Mouse (Mus musculus) ovary, adult 18-20 months (tissue): Measurements from ENCODE around the gene Emp3.
"Not testable (repeated sequence)": the region's sequence is repeated elsewhere in the genome, so short reads cannot be mapped to it uniquely, and the experiment has no call there.

Experiments used
- DNase-seq: peaks from one replicate; pipeline ENCODE4 v3.0.0; 2022; ENCODE audit warnings: low spot score, mixed read lengths

Gene Emp3

DNA sequence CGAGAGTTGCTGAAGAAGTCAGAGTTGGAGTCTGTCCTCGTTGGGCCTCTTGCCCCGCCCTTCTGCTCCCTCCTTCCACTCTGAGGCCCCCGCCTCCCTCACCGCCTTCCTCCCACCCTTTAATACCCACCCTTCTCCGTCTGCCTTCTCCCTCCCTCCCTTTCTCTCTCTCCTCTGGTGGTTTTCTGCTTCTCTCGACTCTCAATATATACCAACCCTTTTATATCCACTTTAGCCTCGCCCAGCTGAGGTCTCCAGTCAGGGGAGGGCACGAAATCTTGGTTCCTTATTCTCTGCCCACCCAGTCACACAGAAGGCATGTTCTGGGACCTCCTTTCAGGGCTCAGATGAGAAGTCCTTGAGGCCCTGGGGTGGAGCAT is at the start of gene Emp3:
Gene Emp3, minus strand, starts transcription at position 163 of the 380 bp plus-strand sequence.
- DNase-seq = peak; percentile 61

DNA sequence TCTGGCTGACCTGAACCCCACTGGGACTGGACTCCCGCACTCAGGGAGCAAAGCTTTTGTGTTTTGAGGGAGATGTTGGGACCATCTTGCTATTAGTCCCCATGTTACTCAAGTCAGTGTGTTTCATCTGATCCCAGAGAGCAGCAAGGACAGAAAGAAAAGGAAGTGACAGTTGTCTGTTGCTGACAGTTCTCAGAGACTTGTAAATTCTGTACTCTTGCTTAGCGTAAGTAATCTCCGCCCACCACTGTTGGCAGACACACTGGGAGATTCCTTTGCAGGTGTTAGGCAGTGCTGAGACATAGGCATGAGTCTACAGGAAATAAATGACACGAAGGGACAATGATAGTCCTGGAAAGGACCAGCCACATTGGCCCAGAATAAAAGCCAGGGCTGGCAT is 35.4 kb upstream of the Emp3 start:
- no peak for DNase-seq

DNA sequence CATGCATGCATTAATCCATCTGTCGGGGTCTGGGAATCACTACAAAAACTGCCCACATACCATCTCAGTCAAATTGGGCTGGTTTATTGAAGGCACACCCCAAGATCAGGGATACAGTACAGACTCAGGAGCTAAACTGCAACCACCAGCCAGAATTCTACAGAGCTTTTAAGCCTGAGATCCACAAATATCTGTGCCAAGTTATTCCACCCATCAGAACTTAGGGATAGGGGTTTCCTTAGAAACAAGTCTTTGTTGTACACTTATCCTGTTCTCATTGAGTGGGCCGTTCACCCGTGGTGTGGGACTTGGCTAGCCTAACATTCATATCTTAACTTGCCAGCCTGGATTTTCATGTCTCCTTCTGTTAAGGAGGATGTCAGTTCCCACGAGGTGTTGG is 27.9 kb upstream of the Emp3 start:
- no peak for DNase-seq

DNA sequence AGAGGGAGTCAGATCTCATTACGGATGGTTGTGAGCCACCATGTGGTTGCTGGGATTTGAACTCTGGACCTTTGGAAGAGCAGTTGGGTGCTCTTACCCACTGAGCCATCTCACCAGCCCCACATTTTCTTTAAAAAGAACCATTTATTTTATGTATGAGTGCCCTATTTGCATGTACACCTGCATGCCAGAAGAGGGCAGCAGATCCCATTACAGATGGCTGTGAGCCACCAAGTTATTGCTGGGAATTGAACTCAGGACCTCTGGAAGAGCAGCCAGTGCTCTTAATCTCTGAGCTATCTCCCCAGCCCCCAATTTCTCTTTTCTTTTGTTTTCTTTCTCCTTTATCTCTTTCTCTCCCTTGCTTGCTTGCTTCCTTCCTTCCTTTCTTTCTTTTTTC is 22.1 kb upstream of the Emp3 start:
- DNase-seq = not testable (repeated sequence)

DNA sequence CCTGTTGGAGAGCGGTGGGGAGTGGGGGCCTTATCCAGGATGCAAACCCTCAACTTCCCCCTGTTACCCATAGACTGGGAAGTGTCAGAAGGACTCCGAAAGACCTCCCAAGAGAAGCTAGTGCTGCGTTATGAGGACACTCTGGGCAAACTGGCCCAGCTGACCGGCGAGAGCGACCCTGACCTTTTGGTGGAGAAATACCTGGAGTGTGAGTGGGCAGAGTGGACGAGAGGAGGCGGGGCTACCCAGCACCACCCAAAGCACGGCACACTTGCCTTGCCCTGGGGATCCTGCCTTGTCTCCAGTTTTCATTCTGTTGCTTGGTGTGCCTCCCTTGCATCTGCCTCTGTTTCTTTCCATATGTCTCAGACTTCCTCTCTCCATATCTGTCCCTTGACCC is 20.8 kb upstream of the Emp3 start:
- no peak for DNase-seq

DNA sequence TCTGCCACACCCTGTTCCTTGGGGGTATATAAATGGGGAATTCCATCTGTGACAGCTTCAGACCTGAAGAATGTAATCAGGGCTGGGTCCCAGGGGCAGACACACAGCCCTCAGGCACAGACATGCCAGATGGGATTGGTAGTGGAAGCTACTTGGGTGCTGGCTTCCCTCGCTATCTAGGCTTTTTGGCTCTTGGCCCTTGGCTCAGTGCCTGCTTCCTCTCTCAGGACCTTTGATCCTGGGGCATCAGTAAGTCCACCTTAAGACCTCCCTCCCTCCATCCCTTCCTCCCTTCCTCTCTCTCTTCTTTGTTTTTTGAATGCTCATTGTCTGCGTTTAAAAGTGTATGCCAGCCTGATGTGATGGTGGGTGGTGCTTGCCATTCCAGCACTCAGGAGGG is 18.6 kb upstream of the Emp3 start:
- no peak for DNase-seq

DNA sequence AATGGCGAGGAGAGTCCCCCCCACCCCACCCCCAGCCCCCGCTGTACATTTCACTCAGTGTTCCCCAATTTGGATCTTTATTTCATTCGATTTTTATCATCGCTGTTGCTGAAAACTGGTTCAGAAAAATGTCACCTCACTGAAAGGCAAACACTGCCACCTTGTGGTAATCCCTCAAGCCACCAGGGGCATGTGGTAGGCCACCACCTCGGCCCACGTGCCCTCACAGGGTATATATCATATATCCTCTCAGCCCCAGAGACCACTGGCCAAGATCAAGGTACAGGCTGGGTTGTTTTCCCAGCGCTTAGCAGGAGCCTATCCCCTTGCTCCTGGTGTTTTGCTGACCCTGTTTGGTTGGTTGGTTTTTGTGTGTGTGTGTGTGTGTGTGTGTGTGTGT is 13.9 kb upstream of the Emp3 start:
- no peak for DNase-seq

DNA sequence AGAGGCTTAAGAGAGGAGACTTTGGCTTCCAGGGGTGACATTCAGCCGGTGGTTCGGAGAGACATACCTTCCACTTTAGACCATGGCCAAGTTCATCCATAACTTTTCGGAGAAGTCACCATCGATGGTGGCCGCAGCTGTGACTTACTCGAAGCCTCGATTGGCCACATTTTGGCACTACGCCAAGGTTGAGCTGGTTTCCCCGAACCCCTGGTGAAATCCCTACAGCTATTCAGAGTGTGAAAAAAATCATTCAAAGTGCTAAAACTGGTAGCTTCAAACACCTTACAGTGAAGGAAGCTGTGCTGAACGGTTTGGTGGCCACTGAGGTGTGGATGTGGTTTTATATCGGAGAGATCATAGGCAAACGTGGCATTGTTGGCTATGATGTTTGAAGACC is 12.6 kb upstream of the Emp3 start:
- not testable (repeated sequence) for DNase-seq

DNA sequence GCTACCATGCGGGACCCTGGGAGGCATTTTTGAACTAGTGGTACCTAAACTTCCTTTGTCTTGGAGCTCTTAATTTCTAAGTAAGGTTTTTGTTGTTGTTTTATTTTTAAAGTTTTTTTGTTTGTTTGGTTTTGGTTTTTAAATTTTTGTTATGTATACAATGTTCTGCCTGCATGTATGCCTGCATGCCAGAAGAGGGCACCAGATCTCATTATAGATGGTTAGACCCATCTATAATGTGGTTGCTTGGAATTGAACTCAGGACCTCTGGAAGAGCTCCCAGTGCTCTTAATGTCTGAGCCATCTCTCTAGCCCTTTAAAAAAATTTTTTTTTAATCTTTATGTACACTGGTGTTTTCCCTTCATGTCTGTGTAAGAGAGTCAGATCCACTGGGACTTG is 8.5 kb upstream of the Emp3 start:
- no peak for DNase-seq

DNA sequence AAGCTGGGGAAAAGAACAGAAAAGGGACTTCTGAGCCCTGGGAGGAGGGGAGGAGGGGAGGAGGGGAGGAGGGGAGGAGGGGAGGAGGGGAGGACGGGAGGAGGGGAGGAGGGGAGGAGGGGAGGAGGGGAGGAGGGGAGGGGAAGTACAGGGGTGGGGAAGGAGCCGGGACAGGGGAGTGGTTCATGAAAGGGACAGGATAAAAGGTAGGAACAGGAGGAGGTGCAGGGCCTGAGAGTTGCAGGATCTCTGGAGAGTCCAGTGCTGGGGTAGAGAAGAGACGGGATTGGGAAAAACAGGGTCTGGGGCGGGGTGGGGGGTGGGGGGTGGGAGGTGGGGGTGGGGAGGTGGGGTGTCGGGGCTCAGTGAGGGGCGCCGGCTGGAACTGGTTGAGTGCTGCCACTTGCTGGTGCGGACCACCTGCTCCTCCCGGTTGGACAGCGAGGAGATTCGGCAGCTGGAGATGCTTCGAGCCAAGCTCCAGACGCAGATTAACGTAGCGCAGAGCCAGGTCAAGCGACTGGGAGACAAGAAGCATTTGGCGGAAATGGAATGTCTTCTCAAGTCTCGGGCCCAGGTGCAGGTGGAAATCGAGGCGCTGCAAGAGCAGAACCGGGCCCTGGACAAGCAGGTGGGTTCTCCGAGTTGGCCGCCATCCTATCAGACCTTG is 7.6 kb upstream of the Emp3 start:
- DNase-seq = no peak

DNA sequence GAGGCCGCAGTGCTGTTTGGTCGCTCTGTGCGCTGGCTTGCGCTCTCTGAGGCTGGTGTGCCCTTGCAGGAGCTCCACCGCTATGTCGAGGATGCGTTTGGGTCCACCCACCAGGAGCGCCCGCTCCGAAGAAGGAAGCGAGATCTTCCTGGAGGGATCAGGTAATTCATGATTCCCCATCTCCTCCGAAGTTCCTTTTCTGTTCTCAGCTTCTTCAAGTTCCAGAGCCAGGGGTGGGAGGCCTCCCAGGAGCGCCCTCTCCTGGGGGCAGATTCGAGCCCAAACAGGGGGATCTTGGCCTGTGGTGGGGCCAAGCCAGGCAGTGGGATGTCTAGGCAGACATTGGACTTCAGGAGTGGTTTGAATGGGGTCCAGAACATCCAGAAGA is 3.2 kb upstream of the Emp3 start:
- DNase-seq = no peak

DNA sequence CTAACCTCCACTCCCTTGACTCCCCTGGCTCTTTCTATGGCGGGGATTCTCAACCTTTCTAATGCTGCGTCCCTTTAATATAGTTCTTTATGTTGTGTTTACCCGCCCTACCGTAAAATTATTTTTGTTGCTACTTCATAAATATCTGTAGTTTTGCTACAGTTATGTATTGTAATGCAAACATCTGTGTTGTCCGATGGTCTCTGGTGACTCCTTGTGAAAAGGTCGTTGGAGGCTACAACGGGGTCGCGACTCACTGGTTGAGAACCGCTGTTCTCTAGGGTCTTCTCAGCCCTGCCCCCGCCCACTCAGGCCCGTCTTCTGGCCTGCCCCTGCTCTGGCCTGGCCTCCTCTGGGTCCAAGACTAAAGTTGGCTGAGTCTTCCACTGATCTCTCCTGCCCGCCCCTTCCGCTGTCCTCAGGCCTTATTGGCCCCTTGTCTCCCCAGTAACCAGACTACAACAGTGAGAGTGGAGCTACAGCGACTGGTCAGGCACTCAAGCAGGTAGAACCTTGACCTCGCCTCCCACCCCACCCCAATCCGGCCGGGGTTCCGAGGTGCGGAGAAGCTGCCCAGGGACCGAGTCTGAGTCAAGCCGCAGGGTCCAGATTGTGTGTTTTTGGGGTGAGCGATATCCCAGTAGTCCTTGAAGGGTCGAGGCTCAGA is 2.7 kb upstream of the Emp3 start, which contains the start of gene Ccdc114:
Gene Ccdc114, plus strand, starts transcription at position 311 of the 667 bp plus-strand sequence.
- DNase-seq = peak; percentile 78

DNA sequence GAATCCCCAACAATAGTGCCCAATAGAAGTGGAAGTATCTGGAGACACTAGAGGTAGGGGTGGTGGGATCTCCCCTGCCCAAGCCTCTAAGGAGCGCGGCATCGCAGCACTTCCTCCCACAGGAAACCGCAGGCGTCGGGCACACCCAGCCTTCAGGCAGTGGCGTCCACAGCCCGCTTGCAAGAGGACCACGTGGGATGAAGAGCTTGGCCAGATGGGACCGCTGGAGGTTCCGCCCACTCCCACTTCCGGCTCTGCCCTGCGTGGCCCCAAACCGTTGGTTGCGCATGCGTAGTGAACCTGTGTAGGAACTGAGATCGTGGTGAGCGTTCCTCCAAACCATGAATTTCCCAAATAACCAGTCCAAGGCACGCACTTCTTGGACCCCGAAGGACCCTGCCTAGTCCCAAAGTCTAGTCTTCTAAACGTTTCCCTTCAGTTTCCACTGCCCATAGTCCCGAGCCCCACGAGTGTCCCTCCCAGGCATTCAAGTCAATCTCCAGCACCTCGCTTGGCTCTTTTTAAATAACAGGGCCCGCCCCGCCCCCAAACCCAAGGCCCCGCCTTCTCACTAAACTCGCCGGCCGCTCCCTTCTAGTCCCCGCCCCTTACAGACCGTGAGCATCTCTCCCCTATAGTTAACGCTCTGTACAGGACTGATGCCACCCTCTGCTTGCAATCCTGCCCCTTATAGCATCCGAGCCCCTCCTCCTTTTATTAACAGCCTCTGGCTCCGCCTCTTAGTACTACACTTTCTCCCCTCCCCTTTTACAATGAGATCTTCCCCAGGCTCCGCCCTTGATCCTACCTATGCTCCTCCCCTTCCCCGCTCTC is 1.9 kb upstream of the Emp3 start:
- DNase-seq = peak; percentile 95

DNA sequence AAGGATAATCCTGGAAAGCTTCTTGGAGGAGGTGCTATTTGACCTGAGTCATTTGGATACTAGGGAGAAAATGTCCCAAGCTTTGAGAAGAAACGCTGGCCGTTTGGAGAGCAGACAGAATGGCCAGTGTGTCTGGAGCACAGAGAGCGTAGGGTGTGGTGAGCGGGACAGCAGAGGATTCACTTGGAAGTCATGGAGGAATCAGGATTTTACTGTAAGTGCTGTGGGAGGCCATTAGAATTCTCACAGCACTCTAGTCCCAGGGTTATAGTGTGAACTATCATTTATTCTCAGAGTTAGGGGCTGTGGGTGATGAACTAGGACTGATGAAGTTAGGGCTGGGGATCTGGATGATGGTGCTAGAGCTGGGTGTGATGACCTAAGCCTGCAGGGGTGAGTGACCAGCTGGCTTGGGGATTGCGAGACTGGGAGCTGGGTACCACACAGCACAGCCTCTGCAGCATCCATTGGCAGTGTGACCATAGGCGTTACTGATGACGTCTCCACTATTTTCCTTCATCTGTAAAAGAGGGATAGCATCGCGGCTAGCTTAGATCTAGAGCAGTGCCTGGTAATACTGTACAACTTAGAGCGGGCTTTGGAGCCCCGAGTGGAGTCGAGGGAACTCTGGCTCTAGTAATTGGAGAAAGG is 871 bp upstream of the Emp3 start:
- no peak for DNase-seq

DNA sequence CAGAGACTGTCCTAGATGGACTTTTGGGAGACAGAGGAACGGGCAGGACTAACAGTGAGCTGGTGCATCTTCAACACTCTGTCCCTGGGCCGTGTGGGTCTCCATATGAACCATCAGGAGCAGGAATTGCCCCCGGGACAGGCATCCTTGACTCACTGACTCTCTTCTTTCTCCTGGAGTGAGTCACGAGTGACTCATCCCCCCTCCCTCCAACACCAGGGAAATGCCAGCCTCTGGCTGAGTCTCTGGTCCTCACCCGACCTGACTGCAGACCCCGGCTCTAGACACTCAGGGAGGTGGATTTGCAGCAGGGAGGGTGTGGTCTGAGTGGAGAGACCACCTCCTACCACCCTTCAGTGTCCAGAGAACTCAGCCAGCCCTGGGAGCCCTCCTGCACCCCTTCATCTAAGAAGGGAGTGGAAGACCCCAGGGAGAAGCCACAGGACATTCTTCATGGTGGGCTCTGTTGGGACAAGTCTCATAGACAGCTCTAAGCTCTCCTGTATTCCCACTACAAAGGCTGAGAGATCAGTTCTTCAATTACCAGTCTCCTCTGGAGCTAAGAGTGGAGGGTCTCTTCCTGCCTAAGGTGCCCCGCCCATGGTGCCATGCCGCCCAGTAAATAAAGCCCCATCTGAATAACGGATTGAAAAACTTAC is 492 bp downstream of the Emp3 start:
- peak; percentile 68 for DNase-seq

DNA sequence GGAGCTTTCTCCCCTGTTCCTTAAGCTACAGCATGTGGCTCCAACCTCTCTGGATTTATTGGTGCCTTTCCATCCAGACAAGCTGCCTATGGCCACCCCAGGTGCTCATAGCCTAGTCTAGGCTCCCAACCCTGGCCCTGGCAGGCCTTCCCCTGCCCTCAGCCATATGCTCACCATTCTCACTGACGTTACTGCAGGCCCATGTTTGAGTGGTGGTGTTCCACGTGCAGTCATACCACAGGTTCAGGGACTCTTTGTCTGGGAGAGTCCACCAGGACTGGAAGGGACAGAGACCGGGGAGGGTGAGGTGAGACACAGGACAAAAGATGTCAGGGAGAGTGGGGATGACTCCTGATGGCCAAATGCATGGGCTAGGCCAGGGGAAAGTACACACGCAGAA is 1.4 kb downstream of the Emp3 start:
- no peak for DNase-seq

DNA sequence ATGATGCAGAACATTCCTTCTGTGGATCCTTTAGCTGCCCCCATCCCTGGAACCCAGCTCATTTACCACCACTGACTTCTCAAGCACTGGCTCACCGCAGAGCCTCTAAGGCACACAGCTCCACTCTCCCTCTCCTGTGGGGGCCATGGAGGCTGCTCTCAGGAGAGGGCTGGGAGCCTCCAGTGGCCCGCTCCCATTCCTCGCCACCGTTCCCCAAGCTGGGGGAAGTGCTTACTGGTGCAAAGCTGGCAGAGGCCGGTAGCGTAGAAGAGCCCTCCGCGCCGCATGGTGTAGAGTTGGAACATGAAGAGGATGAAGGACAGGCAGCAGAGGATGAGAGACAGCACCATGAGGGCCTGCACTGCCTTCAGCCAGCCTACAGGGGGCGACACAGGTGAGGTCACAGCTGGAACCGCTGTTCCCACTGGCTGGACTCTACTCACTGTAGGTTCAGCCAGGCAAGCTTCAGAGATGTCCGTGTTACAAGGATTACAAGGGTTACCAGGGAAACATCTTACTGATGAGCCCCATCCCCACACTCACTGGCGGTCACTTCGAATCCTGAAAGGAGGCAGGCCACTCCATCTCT is 2.0 kb downstream of the Emp3 start:
- no peak for DNase-seq

DNA sequence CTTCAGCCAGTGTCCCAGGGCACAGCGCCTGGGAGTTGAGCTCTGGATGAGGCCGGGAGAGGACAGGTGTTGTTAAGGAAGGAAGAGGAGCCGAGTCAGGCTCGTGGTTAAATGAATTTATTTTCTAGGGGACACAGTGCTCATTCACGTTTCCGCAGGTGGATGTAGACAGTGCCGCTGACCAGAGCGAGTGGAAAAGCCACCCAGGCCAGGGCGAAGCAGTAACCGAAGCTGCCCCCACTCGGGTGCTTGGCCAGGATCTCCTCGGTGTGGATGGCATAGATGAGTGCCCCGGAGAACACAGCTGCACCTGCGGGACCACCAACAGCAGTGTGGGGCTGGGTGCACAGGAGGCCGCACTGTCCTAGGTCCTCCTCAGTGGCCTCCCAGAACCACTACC is 3.3 kb downstream of the Emp3 start:
- no peak for DNase-seq

DNA sequence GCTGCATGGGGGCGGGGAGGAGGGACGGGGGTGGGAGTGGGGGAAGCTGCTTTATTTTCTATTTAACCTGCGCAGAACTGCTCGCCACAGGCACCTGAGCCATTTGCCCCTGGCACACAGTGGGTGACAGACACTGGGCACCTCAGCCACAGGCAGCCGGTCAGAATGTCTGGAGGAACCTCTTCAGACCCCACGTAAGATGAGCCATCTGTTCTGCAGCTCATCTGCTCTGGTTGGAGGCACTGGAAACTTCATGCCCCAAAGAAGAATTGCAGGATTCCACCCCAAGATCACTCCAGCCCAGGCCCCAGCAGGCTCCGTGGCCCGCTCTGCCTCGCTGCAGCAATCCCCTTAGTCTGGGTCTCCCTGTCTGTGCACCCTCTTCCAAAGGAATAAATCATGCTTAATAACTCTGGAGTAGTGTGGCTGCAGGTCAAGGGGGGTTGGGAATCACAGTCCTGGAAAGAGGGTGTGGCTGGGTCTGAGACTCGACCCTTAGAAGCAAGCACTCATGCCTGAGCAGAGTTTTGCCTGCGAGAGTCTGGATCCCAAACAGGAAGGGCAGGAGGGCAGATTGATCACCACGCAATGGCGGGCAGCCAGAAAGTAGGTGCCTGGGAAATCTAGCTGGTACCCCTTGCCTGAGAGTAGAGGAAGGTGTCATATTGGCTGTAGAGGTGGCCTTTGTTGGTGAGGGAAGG is 4.0 kb downstream of the Emp3 start:
- no peak for DNase-seq

DNA sequence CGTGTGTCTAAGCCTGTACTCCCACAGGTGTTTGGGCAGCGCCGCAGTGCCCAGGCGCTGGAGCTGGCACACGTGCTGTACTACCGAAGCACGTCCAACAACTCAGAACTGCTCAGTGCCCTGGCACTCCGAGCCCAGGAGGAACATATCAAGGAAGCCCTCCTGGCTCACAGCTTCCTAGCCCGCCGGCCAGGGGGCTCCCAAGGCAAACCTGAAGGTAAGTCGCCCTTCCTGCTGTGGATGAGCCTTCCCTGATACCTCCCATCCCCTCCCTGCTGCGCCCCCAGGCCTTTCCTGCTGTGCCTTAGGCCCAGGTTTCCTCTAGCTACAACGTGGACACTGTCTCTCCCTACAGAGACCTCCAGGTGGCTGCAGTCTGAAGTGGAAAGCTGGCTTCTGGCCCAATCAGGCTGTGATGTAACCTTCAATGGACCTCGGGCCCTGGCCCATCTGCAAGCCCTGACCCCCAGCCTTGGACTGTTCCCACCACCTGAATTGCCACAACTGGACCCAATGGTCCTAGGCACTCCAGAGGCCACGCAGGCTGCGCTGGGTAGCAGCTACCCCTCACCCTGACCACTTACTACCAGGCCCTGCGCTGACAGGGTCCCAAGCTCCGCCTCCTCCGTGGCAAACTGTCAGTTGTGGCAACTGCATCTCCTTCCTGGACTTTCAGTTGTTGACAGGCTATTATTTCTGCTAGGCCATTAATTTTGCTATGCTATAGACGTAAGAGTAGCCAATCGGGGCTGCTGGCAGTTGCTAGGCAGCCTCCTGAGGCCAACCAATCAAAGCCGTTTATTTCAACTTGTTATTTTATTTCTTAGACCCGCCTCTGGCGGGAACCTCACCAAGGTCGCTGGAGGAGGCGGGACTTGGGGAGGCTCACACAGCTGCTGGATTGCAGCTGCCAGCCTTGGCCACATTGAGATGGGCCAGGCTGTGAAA is 4.9 kb downstream of the Emp3 start:
- DNase-seq = peak; percentile 92
